Mouse (Mus musculus) left cerebral cortex, adult 2 months (tissue): ENCODE data around the gene Krt73. TPM values are rescaled to one million over a fixed set of nuclear protein-coding genes. Genes with fewer than 3 reads are reported as not detected.

Experiments used
- DNase-seq, 2 experiments: peaks; one replicate each; pipeline ENCODE4 v3.0.0; 2021 to 2022; ENCODE audit warnings: low spot score in 2 of 2, mixed read lengths in 1 of 2; ENCODE audit errors: extremely low spot score in 1 of 2
- H3K27ac ChIP-seq: fragments of 200-600 bp; 2 replicates; pipeline ENCODE4 v1.8.1; 2022
- H3K4me3 ChIP-seq: fragments of 200-600 bp; 2 replicates; pipeline ENCODE4 v1.8.1; 2022
- CTCF ChIP-seq: fragments of 200-600 bp; IDR thresholded peaks from 2 replicates; pipeline ENCODE4 v1.8.1; 2022; ENCODE audit warnings: antibody characterized with exemption, mild to moderate bottlenecking, moderate library complexity
- intact Hi-C: fragments of 180-260 bp; cut with DNase I; formaldehyde crosslinking; loops from one replicate; pipeline ENCODE4 v1.15.1; 2025
- long read RNA-seq, 2 experiments: library from polyadenylated mRNA; stranded (forward); transcript quantifications; one replicate each; pipeline ENCODE4 v2.0.0; 2021; ENCODE audit warnings: borderline mapping rate in 2 of 2
- total RNA-seq, 2 experiments: library from RNA; stranded (reverse); gene quantifications; 2 replicates each; pipeline ENCODE4 v1.2.3; 2021

The Krt73 gene
- total RNA-seq: 1 to 10 TPM; 1.0 to 1.2 TPM
- long read RNA-seq, experiment 1, partial matches to known transcripts: 0 of 2 reads
- long read RNA-seq, experiment 1, other reads (novel, unspliced or antisense): 0 of 2 reads
- long read RNA-seq, experiment 2, partial matches to known transcripts: 0 of 1 reads
- long read RNA-seq, experiment 2, other reads (novel, unspliced or antisense): 0 of 1 reads

GRCm38 (mm10) chr15:101802296-101802835 is at the start of gene Krt73:
Gene Krt73, minus strand, starts transcription at chr15:101802346.
- H3K27ac ChIP-seq: peak within 1 kb of the TSS; percentile 41; the same call in 1 of the 2 replicates
- H3K4me3 ChIP-seq: no peak within 1 kb of the TSS
- no peak for TF ChIP-seq CTCF
- intact Hi-C loops: loop anchor here (5.0 kb wide), 1 partner anchor 70 kb away; no protein-coding TSS in a partner anchor
- no peak for DNase-seq

GRCm38 (mm10) chr15:101850694-101851093 is 48.5 kb upstream of the Krt73 start, which contains the start of gene Krt1:
Gene Krt1, minus strand, starts transcription at chr15:101850794.
- Histone ChIP-seq H3K27ac (no peak within 1 kb of the TSS), H3K4me3 (no peak within 1 kb of the TSS)
- TF ChIP-seq CTCF: no peak
- intact Hi-C loops: no loop called here
- DNase-seq: no peak

GRCm38 (mm10) chr15:101845971-101846403 is 43.8 kb upstream of the Krt73 start:
- H3K27ac ChIP-seq: peak overlapping the region; percentile 70
- DNase-seq: peak; percentile 60 to 66
- no peak; the same call in 1 of the 2 replicates for TF ChIP-seq CTCF
- intact Hi-C loops: no loop called here
- peak overlapping the region; percentile 43 for H3K4me3 ChIP-seq

GRCm38 (mm10) chr15:101843192-101843591 is 41.0 kb upstream of the Krt73 start:
- no peak overlapping the region for H3K27ac ChIP-seq
- DNase-seq: no peak
- intact Hi-C loops: no loop called here
- H3K4me3 ChIP-seq: no peak overlapping the region
- no peak for TF ChIP-seq CTCF

GRCm38 (mm10) chr15:101834784-101835328 is 32.7 kb upstream of the Krt73 start:
- DNase-seq: no peak
- intact Hi-C loops: no loop called here
- peak; percentile 20 for TF ChIP-seq CTCF

GRCm38 (mm10) chr15:101833131-101833530 is 31.0 kb upstream of the Krt73 start:
- TF ChIP-seq CTCF: no peak
- intact Hi-C loops: no loop called here
- H3K4me3 ChIP-seq: no peak overlapping the region
- H3K27ac ChIP-seq: no peak overlapping the region
- DNase-seq: no peak

More at GRCm38 (mm10) chr15:101834784-101835328, 32.7 kb upstream of the Krt73 start:
- no peak overlapping the region for H3K27ac ChIP-seq
- no peak overlapping the region for H3K4me3 ChIP-seq

- no peak overlapping the region for H3K4me3 ChIP-seq
- no peak overlapping the region for H3K27ac ChIP-seq
- no peak for TF ChIP-seq CTCF
- DNase-seq: no peak
- intact Hi-C loops: no loop called here
These were observed 27.3 kb upstream of the Krt73 start for GRCm38 (mm10) chr15:101829441-101829840.

GRCm38 (mm10) chr15:101821786-101822185 is 19.6 kb upstream of the Krt73 start:
- no peak for DNase-seq
- TF ChIP-seq CTCF: no peak
- Histone ChIP-seq H3K27ac (no peak overlapping the region), H3K4me3 (no peak overlapping the region)
- intact Hi-C loops: no loop called here

- TF ChIP-seq CTCF: no peak
- H3K27ac ChIP-seq: no peak within 1 kb of the TSS
- DNase-seq: no peak
- intact Hi-C loops: no loop called here
- H3K4me3 ChIP-seq: no peak within 1 kb of the TSS
These were observed 15.7 kb upstream of the Krt73 start, which contains the start of gene Krt2 for GRCm38 (mm10) chr15:101817875-101818274. Gene Krt2, minus strand, starts transcription at chr15:101818169.

- intact Hi-C loops: loop anchor here (5.0 kb wide), 1 partner anchor 69 kb away; no protein-coding TSS in a partner anchor
- no peak overlapping the region for H3K4me3 ChIP-seq
- DNase-seq: no peak
- TF ChIP-seq CTCF: no peak
- H3K27ac ChIP-seq: peak overlapping the region; percentile 41; the same call in 1 of the 2 replicates
These were observed 1.1 kb upstream of the Krt73 start for GRCm38 (mm10) chr15:101803052-101803822.

GRCm38 (mm10) chr15:101790867-101791266 is 11.3 kb downstream of the Krt73 start:
- intact Hi-C loops: no loop called here
- no peak overlapping the region for H3K4me3 ChIP-seq
- no peak for DNase-seq
- no peak for TF ChIP-seq CTCF
- H3K27ac ChIP-seq: no peak overlapping the region

GRCm38 (mm10) chr15:101786360-101786759 is 15.8 kb downstream of the Krt73 start, which contains the start of gene Krt72:
Gene Krt72, minus strand, starts transcription at chr15:101786460.
- no peak for TF ChIP-seq CTCF
- H3K27ac ChIP-seq: no peak within 1 kb of the TSS
- no peak for DNase-seq
- intact Hi-C loops: no loop called here
- no peak within 1 kb of the TSS for H3K4me3 ChIP-seq
